Mouse (Mus musculus) E14TG2a.4 (cell line): ENCODE data around the gene Hcar1.

ENCODE experiments used
- CTCF ChIP-seq: conservative IDR thresholded peaks from 2 replicates; pipeline ENCODE4 v1.5.1; 2014; ENCODE audit warnings: low read length
- NANOG ChIP-seq: IDR thresholded peaks from 2 replicates; pipeline ENCODE4 v1.6.1; 2014; ENCODE audit warnings: borderline replicate concordance, low read length, mixed read lengths

DNA sequence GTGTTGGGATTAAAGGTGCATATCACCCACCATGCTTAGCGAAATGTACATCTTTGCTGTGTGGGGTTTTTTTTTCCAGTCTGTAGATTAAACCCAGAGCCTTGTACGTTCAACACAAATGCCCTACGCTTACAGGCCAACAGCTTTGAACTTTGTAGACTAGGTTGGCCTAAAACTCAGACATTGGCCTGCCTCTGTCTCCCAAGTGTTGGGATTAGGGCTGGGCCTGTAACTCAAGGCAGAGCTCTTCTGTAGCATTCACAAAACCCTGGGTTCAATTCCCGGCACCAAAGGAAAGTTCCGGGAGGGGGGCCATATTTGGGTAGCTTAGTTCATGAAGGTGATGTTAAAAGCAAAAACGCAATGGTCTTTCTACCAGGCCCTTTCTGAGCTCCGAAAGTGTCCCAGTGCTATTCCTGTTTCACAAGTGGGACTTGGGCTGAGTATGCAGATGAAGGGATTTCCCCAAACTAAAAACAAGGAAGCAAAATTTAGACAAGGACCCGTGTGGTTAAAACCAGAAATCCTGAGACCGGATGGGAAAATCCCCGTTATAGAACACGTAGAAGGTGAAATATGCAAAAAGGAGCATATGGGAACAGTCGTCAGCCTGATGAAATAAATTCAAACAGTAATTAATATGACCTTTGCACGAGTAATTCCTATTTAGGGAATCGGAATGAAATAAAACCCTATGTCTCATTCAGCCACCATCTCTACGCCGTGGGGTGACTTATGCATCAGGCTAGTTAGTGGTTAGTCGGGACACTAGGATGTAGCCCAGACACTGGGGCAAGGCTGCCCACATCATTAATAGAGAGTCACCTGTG lies 26.5 kb upstream of the Hcar1 start:
- TF ChIP-seq CTCF (no peak), NANOG (no peak)
